Mouse (Mus musculus): ENCODE data around the gene Colq.

Gene Colq

GRCm38 (mm10) chr14:31575866-31576265, 15.3 kb downstream of the Colq start:
- DNase-seq (ENCODE audit: low read depth, low spot score) = no peak

- no peak for DNase-seq (ENCODE audit: low read depth, low spot score)
Measured at GRCm38 (mm10) chr14:31574903-31575665, 16.1 kb downstream of the Colq start.

- DNase-seq (ENCODE audit: low read depth, low spot score) = no peak
Measured at GRCm38 (mm10) chr14:31572561-31573175, 18.5 kb downstream of the Colq start.

GRCm38 (mm10) chr14:31571419-31571818, 19.7 kb downstream of the Colq start:
- no peak for DNase-seq (ENCODE audit: low read depth, low spot score)

GRCm38 (mm10) chr14:31570131-31570951, 20.8 kb downstream of the Colq start:
- DNase-seq (ENCODE audit: low read depth, low spot score) = no peak

GRCm38 (mm10) chr14:31569151-31569631, 22.0 kb downstream of the Colq start:
- no peak for DNase-seq (ENCODE audit: low read depth, low spot score)

GRCm38 (mm10) chr14:31565478-31566212, 25.5 kb downstream of the Colq start:
- DNase-seq (ENCODE audit: low read depth, low spot score) = no peak

GRCm38 (mm10) chr14:31564452-31565179, 26.5 kb downstream of the Colq start:
- no peak for DNase-seq (ENCODE audit: low read depth, low spot score)

- DNase-seq (ENCODE audit: low read depth, low spot score) = no peak
Measured at GRCm38 (mm10) chr14:31560886-31561285, 30.3 kb downstream of the Colq start.

- no peak for DNase-seq (ENCODE audit: low read depth, low spot score)
Measured at GRCm38 (mm10) chr14:31559216-31559615, 31.9 kb downstream of the Colq start.

- DNase-seq (ENCODE audit: low read depth, low spot score) = no peak
Measured at GRCm38 (mm10) chr14:31557784-31558183, 33.4 kb downstream of the Colq start.

GRCm38 (mm10) chr14:31557273-31557672, 33.9 kb downstream of the Colq start:
- no peak for DNase-seq (ENCODE audit: low read depth, low spot score)

- no peak for DNase-seq (ENCODE audit: low read depth, low spot score)
Measured at GRCm38 (mm10) chr14:31556526-31557260, 34.5 kb downstream of the Colq start.

- no peak for DNase-seq (ENCODE audit: low read depth, low spot score)
Measured at GRCm38 (mm10) chr14:31555963-31556434, 35.1 kb downstream of the Colq start.

GRCm38 (mm10) chr14:31555021-31555420, 36.1 kb downstream of the Colq start:
- no peak for DNase-seq (ENCODE audit: low read depth, low spot score)

- DNase-seq (ENCODE audit: low read depth, low spot score) = no peak
Measured at GRCm38 (mm10) chr14:31543885-31544442, 47.2 kb downstream of the Colq start.

- DNase-seq (ENCODE audit: low read depth, low spot score) = no peak
Measured at GRCm38 (mm10) chr14:31537298-31537697, 53.8 kb downstream of the Colq start.

- no peak for DNase-seq (ENCODE audit: low read depth, low spot score)
Measured at GRCm38 (mm10) chr14:31532656-31533055, 58.5 kb downstream of the Colq start.

GRCm38 (mm10) chr14:31531506-31532148, 59.5 kb downstream of the Colq start:
- DNase-seq (ENCODE audit: low read depth, low spot score) = no peak
